Mouse (Mus musculus) liver, embryonic 15.5 days (tissue): ENCODE data around the gene Pogz. TPM values are rescaled to one million over a fixed set of nuclear protein-coding genes. Genes with fewer than 3 reads are reported as not detected.
A peak's percentile ranks its signal among the peaks of the same experiment; 100 is the strongest.

Experiments
- ATAC-seq: fragments of 200-750 bp; cut with Nextera tagmentation; 2 replicates; pipeline ENCODE4 v1.8.0; 2017; ENCODE audit warnings: moderate number of reproducible peaks, mild to moderate bottlenecking, moderate library complexity; ENCODE audit not compliant: insufficient read depth
- H3K27ac ChIP-seq: fragments of 300-500 bp; sonication (generic); replicated peaks from 2 replicates; pipeline ENCODE4 v1.5.1; 2015; ENCODE audit warnings: mild to moderate bottlenecking, inconsistent platforms
- H3K27me3 ChIP-seq: fragments of 300-500 bp; sonication (generic); 2 replicates; pipeline ENCODE4 v1.6.1; 2015; ENCODE audit warnings: mild to moderate bottlenecking, inconsistent platforms
- H3K36me3 ChIP-seq: fragments of 300-500 bp; sonication (generic); replicated peaks from 2 replicates; pipeline ENCODE4 v1.6.1; 2015; ENCODE audit warnings: moderate library complexity, mild to moderate bottlenecking, inconsistent platforms
- H3K4me1 ChIP-seq: fragments of 300-500 bp; sonication (generic); replicated peaks from 2 replicates; pipeline ENCODE4 v1.6.1; 2015; ENCODE audit warnings: inconsistent platforms
- H3K4me2 ChIP-seq: fragments of 300-500 bp; sonication (generic); 2 replicates; pipeline ENCODE4 v1.6.1; 2015; ENCODE audit warnings: moderate library complexity, mild to moderate bottlenecking, inconsistent platforms
- H3K4me3 ChIP-seq: fragments of 300-500 bp; sonication (generic); replicated peaks from 2 replicates; pipeline ENCODE4 v1.5.1; 2015; ENCODE audit warnings: mild to moderate bottlenecking, inconsistent platforms
- H3K9ac ChIP-seq: fragments of 300-500 bp; sonication (generic); 2 replicates; pipeline ENCODE4 v1.6.1; 2015; ENCODE audit warnings: moderate library complexity, mild to moderate bottlenecking, inconsistent platforms
- H3K9me3 ChIP-seq: fragments of 300-500 bp; sonication (generic); replicated peaks from 2 replicates; pipeline ENCODE4 v1.6.1; 2016; ENCODE audit warnings: inconsistent platforms
- WGBS: fragments of 180-500 bp; shearing (Covaris S2); methylation state at CpG from one replicate; pipeline ENCODE4 v1.1.7; 2015; ENCODE audit warnings: mixed read lengths; ENCODE audit not compliant: insufficient replicate concordance; 5-methylcytosine and 5-hydroxymethylcytosine counted together
- polyA plus RNA-seq: library from polyadenylated mRNA; unstranded; fragments of >200 nt; fragmentation: Nextera tagmentation; extraction: Ambion mirVana; gene quantifications from 2 replicates; pipeline ENCODE4 v1.2.1, GENCODE M21; 2015

Pogz gene
- polyA plus RNA-seq, 1 experiment from 2014 or later, result 2.9 TPM

- H3K4me3 ChIP-seq, result peak overlapping the region; percentile 25
- no peak overlapping the region for H3K9ac ChIP-seq
- ATAC-seq, result no peak
- H3K9me3 ChIP-seq, result no peaks in the 10 kb centered on the region
- 60% methylated on average over 5 of the region's 5 CpGs for WGBS
- H3K4me2 ChIP-seq, result peak overlapping the region; percentile 55
- H3K4me1 ChIP-seq, result peaks cover 16% of the 10 kb centered on the region
- H3K27me3 ChIP-seq, result no peaks in the 10 kb centered on the region; the same call in 1 of the 2 replicates
- no peak overlapping the region for H3K27ac ChIP-seq
- no peaks in the 10 kb centered on the region for H3K36me3 ChIP-seq
Measured at GRCm38 (mm10) chr3:94832701-94833100, 4.7 kb upstream of the Pogz start.

GRCm38 (mm10) chr3:94833358-94833757, 4.0 kb upstream of the Pogz start:
- Histone ChIP-seq H3K9ac (no peak overlapping the region), H3K4me1 (peaks cover 20% of the 10 kb centered on the region), H3K27ac (no peak overlapping the region), H3K36me3 (no peaks in the 10 kb centered on the region), H3K9me3 (no peaks in the 10 kb centered on the region), H3K27me3 (no peaks in the 10 kb centered on the region; the same call in 1 of the 2 replicates), H3K4me3 (no peak overlapping the region), H3K4me2 (no peak overlapping the region)
- ATAC-seq, result no peak

DNA sequence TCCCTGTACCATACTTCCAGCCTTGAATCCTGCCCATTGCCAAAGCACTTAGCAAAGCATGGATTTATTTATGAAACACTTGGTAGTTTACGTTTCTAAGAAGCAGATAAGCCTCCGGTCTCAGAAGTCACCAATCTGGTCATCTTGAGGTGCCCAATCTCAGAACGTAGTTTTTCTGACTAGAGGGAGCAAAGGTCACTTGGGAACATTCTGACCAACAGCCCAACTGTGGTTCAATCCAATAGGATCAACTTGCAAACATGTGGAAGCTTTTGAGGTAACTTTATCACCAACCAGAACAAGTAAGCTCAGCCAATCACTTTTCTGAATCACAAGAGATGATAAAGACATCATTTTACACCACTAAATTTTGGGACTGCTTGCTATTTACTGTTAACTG, 2.0 kb upstream of the Pogz start:
- no peak overlapping the region for H3K27ac ChIP-seq
- H3K27me3 ChIP-seq, result no peaks in the 10 kb centered on the region; the same call in 1 of the 2 replicates
- no peak for ATAC-seq
- WGBS, result 54% methylated on average over 3 of the region's 3 CpGs
- no peak overlapping the region for H3K4me2 ChIP-seq
- H3K4me3 ChIP-seq, result no peak overlapping the region
- H3K9me3 ChIP-seq, result no peaks in the 10 kb centered on the region
- H3K4me1 ChIP-seq, result peaks cover 37% of the 10 kb centered on the region
- H3K36me3 ChIP-seq, result no peaks in the 10 kb centered on the region
- no peak overlapping the region for H3K9ac ChIP-seq

DNA sequence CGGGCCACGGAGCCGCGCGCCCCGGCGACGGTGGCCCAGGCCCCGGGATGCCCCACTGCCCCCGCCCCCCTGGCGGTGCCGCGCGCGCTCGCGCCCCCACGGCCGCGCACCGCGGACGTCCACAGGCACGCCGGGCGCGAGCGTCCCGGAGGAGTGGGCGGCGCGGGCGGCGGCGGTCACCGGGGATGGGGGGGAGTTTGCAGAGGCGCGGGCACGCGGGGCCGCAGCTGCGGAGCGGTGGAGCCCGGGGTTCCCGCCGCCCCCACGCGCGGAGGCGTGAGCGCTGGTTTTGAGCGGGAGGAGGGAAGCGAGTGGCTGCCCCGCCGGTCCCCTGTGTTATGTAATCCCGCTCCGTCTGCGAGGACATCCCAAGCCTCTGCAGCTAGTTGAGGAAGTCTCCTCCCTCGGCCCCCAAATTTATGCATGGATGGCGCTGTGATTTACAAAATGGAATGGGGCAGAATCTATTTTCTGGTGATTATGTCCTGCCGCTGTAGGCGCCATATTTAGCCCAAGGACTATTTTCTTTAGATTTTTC, 661 bp downstream of the Pogz start:
- peaks cover 24% of the 10 kb centered on the region for H3K4me1 ChIP-seq
- H3K9me3 ChIP-seq, result no peaks in the 10 kb centered on the region
- 1% methylated on average over 62 of the region's 62 CpGs for WGBS
- H3K4me3 ChIP-seq, result peak overlapping the region; percentile 89
- peak overlapping the region; percentile 91 for H3K27ac ChIP-seq
- no peaks in the 10 kb centered on the region; the same call in 1 of the 2 replicates for H3K27me3 ChIP-seq
- peak; percentile 55 for ATAC-seq
- peak overlapping the region; percentile 84 for H3K9ac ChIP-seq
- H3K4me2 ChIP-seq, result peak overlapping the region; percentile 85
- no peaks in the 10 kb centered on the region for H3K36me3 ChIP-seq

- Histone ChIP-seq H3K4me2 (peak overlapping the region; percentile 85), H3K36me3 (no peaks in the 10 kb centered on the region), H3K9ac (peak overlapping the region; percentile 84), H3K4me3 (peak overlapping the region; percentile 89), H3K27ac (peak overlapping the region; percentile 91), H3K9me3 (no peaks in the 10 kb centered on the region), H3K27me3 (no peaks in the 10 kb centered on the region; the same call in 1 of the 2 replicates), H3K4me1 (peaks cover 24% of the 10 kb centered on the region)
- ATAC-seq, result no peak
- 16% methylated on average over 9 of the region's 9 CpGs for WGBS
Measured at GRCm38 (mm10) chr3:94838631-94839030, 1.3 kb downstream of the Pogz start.

GRCm38 (mm10) chr3:94839101-94839500, 1.7 kb downstream of the Pogz start:
- peak overlapping the region; percentile 84; the same call in 1 of the 2 replicates for H3K9ac ChIP-seq
- peaks cover 24% of the 10 kb centered on the region for H3K4me1 ChIP-seq
- no peak for ATAC-seq
- no peaks in the 10 kb centered on the region; the same call in 1 of the 2 replicates for H3K27me3 ChIP-seq
- H3K4me3 ChIP-seq, result peak overlapping the region; percentile 89
- no peaks in the 10 kb centered on the region for H3K36me3 ChIP-seq
- peak overlapping the region; percentile 85 for H3K4me2 ChIP-seq
- WGBS, result 42% methylated on average over 5 of the region's 5 CpGs
- no peaks in the 10 kb centered on the region for H3K9me3 ChIP-seq
- H3K27ac ChIP-seq, result no peak overlapping the region

DNA sequence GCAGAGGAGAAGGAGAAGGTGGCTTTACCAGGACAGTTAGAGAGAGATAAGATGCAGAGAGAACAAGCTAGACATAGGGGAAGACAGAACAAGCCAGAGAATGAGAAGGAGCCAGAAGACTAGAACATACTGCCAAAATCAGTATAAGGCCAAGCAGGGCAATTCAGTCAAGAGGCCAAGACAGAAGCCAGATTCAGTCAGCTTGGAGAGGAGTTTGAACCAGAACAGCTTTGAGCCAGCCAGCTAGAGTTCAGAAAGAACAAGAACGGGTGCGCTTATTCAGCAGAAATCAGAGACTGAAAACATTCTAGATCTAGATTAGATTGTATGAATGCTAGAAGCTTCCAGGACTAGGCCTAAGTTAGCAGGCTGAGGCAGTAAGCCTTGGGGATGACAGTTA, 10.0 kb downstream of the Pogz start:
- Histone ChIP-seq H3K9ac (no peak overlapping the region), H3K27ac (no peak overlapping the region), H3K27me3 (no peaks in the 10 kb centered on the region), H3K36me3 (no peaks in the 10 kb centered on the region), H3K4me3 (no peak overlapping the region), H3K9me3 (no peaks in the 10 kb centered on the region), H3K4me2 (no peak overlapping the region), H3K4me1 (peaks cover 23% of the 10 kb centered on the region; the same call in 1 of the 2 replicates)
- WGBS, result 73% methylated on average over 2 of the region's 2 CpGs
- ATAC-seq, result no peak

GRCm38 (mm10) chr3:94849338-94849737, 12.0 kb downstream of the Pogz start:
- no peak for ATAC-seq

DNA sequence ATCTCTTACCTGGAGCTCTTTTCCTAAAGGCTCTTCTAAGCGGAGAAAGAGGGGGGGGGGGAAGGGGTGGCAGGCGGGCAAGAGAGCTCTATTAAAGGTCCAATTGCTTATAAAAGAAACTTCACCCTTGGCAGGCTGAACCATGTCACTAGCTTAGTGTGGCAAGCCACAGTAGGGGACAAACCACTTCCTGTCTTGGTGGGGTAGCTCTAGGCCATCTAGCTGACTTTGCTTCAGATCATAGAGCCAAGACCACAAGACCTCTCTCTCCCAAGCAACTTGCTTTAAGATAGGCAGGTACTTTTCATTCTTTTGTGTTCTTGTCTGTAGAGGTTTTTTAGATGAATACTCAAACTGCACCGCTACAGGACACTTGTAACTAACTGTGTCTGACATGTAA, 14.4 kb downstream of the Pogz start:
- 26% methylated on average over 3 of the region's 3 CpGs for WGBS
- peaks cover 19% of the 10 kb centered on the region; the same call in 1 of the 2 replicates for H3K4me1 ChIP-seq
- no peak overlapping the region for H3K4me3 ChIP-seq

More at GRCm38 (mm10) chr3:94849338-94849737, 12.0 kb downstream of the Pogz start:
- Histone ChIP-seq H3K27ac (no peak overlapping the region), H3K4me3 (no peak overlapping the region), H3K27me3 (no peaks in the 10 kb centered on the region), H3K9me3 (no peaks in the 10 kb centered on the region), H3K36me3 (peaks cover 3% of the 10 kb centered on the region), H3K4me1 (peaks cover 24% of the 10 kb centered on the region; the same call in 1 of the 2 replicates), H3K9ac (no peak overlapping the region), H3K4me2 (no peak overlapping the region)
- WGBS, result 2% methylated on average over 1 of the region's 1 CpGs

GRCm38 (mm10) chr3:94852215-94852614, 14.8 kb downstream of the Pogz start:
- no peak overlapping the region for H3K4me2 ChIP-seq
- WGBS, result 73% methylated on average over 3 of the region's 3 CpGs
- H3K27ac ChIP-seq, result no peak overlapping the region
- H3K27me3 ChIP-seq, result no peaks in the 10 kb centered on the region
- H3K9me3 ChIP-seq, result no peaks in the 10 kb centered on the region
- peaks cover 27% of the 10 kb centered on the region for H3K36me3 ChIP-seq
- H3K4me1 ChIP-seq, result peaks cover 17% of the 10 kb centered on the region; the same call in 1 of the 2 replicates
- H3K4me3 ChIP-seq, result no peak overlapping the region
- no peak overlapping the region for H3K9ac ChIP-seq
- no peak for ATAC-seq

More for the DNA sequence above, 14.4 kb downstream of the Pogz start:
- ATAC-seq, result no peak
- H3K27me3 ChIP-seq, result no peaks in the 10 kb centered on the region
- H3K9ac ChIP-seq, result no peak overlapping the region
- peaks cover 24% of the 10 kb centered on the region for H3K36me3 ChIP-seq
- no peaks in the 10 kb centered on the region for H3K9me3 ChIP-seq
- H3K27ac ChIP-seq, result no peak overlapping the region
- H3K4me2 ChIP-seq, result no peak overlapping the region

GRCm38 (mm10) chr3:94859471-94859870, 22.1 kb downstream of the Pogz start:
- no peaks in the 10 kb centered on the region for H3K4me1 ChIP-seq
- no peaks in the 10 kb centered on the region for H3K27me3 ChIP-seq
- no peak for ATAC-seq
- no peak overlapping the region for H3K4me3 ChIP-seq
- whole genome bisulfite sequencing, result 67% methylated on average over 2 of the region's 2 CpGs
- no peak overlapping the region for H3K9ac ChIP-seq
- H3K4me2 ChIP-seq, result no peak overlapping the region
- H3K9me3 ChIP-seq, result no peaks in the 10 kb centered on the region
- peaks cover 81% of the 10 kb centered on the region for H3K36me3 ChIP-seq
- H3K27ac ChIP-seq, result no peak overlapping the region

- Histone ChIP-seq H3K4me1 (no peaks in the 10 kb centered on the region), H3K27ac (no peak overlapping the region), H3K4me2 (no peak overlapping the region), H3K4me3 (no peak overlapping the region), H3K27me3 (no peaks in the 10 kb centered on the region), H3K9me3 (no peaks in the 10 kb centered on the region), H3K36me3 (peaks cover 67% of the 10 kb centered on the region), H3K9ac (no peak overlapping the region)
- ATAC-seq, result no peak
- WGBS, result 72% methylated on average over 3 of the region's 3 CpGs
Measured at GRCm38 (mm10) chr3:94869011-94869410, 31.6 kb downstream of the Pogz start.
